Mouse (Mus musculus) thymus, adult 2 months (tissue): Measurements from ENCODE around the gene Fbxl18. TPM values are rescaled to one million over a fixed set of nuclear protein-coding genes. Genes with fewer than 3 reads are reported as not detected.
A peak's percentile ranks its signal among the peaks of the same experiment; 100 is the strongest.

Source experiments
- DNase-seq: peaks from one replicate; pipeline ENCODE4 v3.0.0; 2021
- H3K27ac ChIP-seq: fragments of 200-500 bp; 2 replicates; pipeline ENCODE4 v1.5.1; 2012; ENCODE audit warnings: low read length, control low read depth; ENCODE audit not compliant: control insufficient read depth, insufficient read depth
- H3K27me3 ChIP-seq: fragments of 200-500 bp; 2 replicates; pipeline ENCODE4 v1.6.1; 2012; ENCODE audit warnings: mild to moderate bottlenecking, low read length, moderate library complexity, mixed read lengths; ENCODE audit not compliant: control insufficient read depth, insufficient read depth
- H3K36me3 ChIP-seq: fragments of 200-500 bp; 2 replicates; pipeline ENCODE4 v1.6.1; 2012; ENCODE audit warnings: mild to moderate bottlenecking, low read length, moderate library complexity; ENCODE audit not compliant: control insufficient read depth, insufficient read depth
- H3K4me1 ChIP-seq: fragments of 200-500 bp; replicated peaks from 2 replicates; pipeline ENCODE4 v1.6.1; 2012; ENCODE audit warnings: low read length; ENCODE audit not compliant: control insufficient read depth, insufficient read depth
- H3K4me3 ChIP-seq: fragments of 200-500 bp; 2 replicates; pipeline ENCODE4 v1.5.1; 2012; ENCODE audit warnings: mild to moderate bottlenecking, low read length, control low read depth, moderate library complexity; ENCODE audit not compliant: control insufficient read depth, insufficient read depth
- CTCF ChIP-seq: fragments of 200-500 bp; IDR thresholded peaks from 2 replicates; pipeline ENCODE4 v1.5.1; 2012; ENCODE audit warnings: mild to moderate bottlenecking, control low read depth, low read length, moderate library complexity, borderline replicate concordance; ENCODE audit not compliant: control insufficient read depth, poor library complexity, insufficient read depth; ENCODE audit errors: extremely low read depth
- POLR2A ChIP-seq: fragments of 200-500 bp; IDR thresholded peaks from 2 replicates; pipeline ENCODE4 v1.6.1; 2012; ENCODE audit warnings: mild to moderate bottlenecking, low read length, control low read depth, moderate library complexity; ENCODE audit not compliant: control insufficient read depth, poor library complexity, insufficient read depth; ENCODE audit errors: extremely low read depth
- WGBS: fragments of 180-500 bp; shearing (Covaris S2); methylation state at CpG from one replicate; pipeline ENCODE4 v1.1.7; 2018; 5-methylcytosine and 5-hydroxymethylcytosine counted together
- polyA plus RNA-seq: library from polyadenylated mRNA; depleted of rRNA; stranded (reverse); fragments of >200 nt; gene quantifications from 2 replicates; pipeline ENCODE4 v1.2.3, GENCODE M21; 2012

Fbxl18 gene
- polyA plus RNA-seq, 1 experiment, result 25.8 TPM

GRCm38 (mm10) chr5:142932084-142932685 is 37.0 kb upstream of the Fbxl18 start:
- H3K4me3 ChIP-seq, result peak overlapping the region; percentile 29
- DNase-seq, result peak; percentile 83
- peak; percentile 71; the same call in 1 of the 2 replicates for TF ChIP-seq CTCF
- TF ChIP-seq POLR2A, result no peak
- no peaks in the 10 kb centered on the region for H3K36me3 ChIP-seq
- peaks cover 38% of the 10 kb centered on the region for H3K4me1 ChIP-seq
- H3K27ac ChIP-seq, result peak overlapping the region; percentile 39; the same call in 1 of the 2 replicates
- WGBS, result 3% methylated on average over 9 of the region's 9 CpGs
- H3K27me3 ChIP-seq, result no peaks in the 10 kb centered on the region

GRCm38 (mm10) chr5:142931241-142931745 is 36.1 kb upstream of the Fbxl18 start:
- 88% methylated on average over 9 of the region's 9 CpGs for WGBS
- Histone ChIP-seq H3K27me3 (no peaks in the 10 kb centered on the region), H3K36me3 (no peaks in the 10 kb centered on the region), H3K4me3 (no peak overlapping the region), H3K4me1 (peaks cover 46% of the 10 kb centered on the region), H3K27ac (no peak overlapping the region)
- DNase-seq, result no peak
- TF ChIP-seq CTCF (no peak), POLR2A (no peak)

GRCm38 (mm10) chr5:142929400-142929752 is 34.2 kb upstream of the Fbxl18 start:
- Histone ChIP-seq H3K27me3 (no peaks in the 10 kb centered on the region), H3K4me3 (peak overlapping the region; percentile 61), H3K36me3 (no peaks in the 10 kb centered on the region), H3K4me1 (peaks cover 51% of the 10 kb centered on the region), H3K27ac (peak overlapping the region; percentile 87)
- WGBS, result 9% methylated on average over 4 of the region's 4 CpGs
- DNase-seq, result no peak
- TF ChIP-seq POLR2A, result no peak
- TF ChIP-seq CTCF, result no peak

- no peaks in the 10 kb centered on the region for H3K27me3 ChIP-seq
- peak overlapping the region; percentile 87 for H3K27ac ChIP-seq
- peaks cover 51% of the 10 kb centered on the region for H3K4me1 ChIP-seq
- no peaks in the 10 kb centered on the region for H3K36me3 ChIP-seq
- TF ChIP-seq POLR2A, result peak; percentile 57; the same call in 1 of the 2 replicates
- no peak for TF ChIP-seq CTCF
- 2% methylated on average over 35 of the region's 35 CpGs for WGBS
- peak overlapping the region; percentile 61 for H3K4me3 ChIP-seq
- DNase-seq, result peak; percentile 80
These were observed 33.7 kb upstream of the Fbxl18 start for GRCm38 (mm10) chr5:142928749-142929399.

GRCm38 (mm10) chr5:142927341-142927930 is 32.2 kb upstream of the Fbxl18 start:
- H3K4me3 ChIP-seq, result no peak overlapping the region
- WGBS, result 98% methylated on average over 12 of the region's 12 CpGs
- H3K27me3 ChIP-seq, result no peaks in the 10 kb centered on the region
- TF ChIP-seq CTCF, result no peak
- no peak for TF ChIP-seq POLR2A
- H3K4me1 ChIP-seq, result peaks cover 46% of the 10 kb centered on the region
- no peak for DNase-seq
- peak overlapping the region; percentile 63 for H3K27ac ChIP-seq
- no peaks in the 10 kb centered on the region for H3K36me3 ChIP-seq

GRCm38 (mm10) chr5:142926940-142927228 is 31.7 kb upstream of the Fbxl18 start:
- DNase-seq, result peak; percentile 21
- Histone ChIP-seq H3K27ac (peak overlapping the region; percentile 63), H3K36me3 (no peaks in the 10 kb centered on the region), H3K4me1 (peaks cover 41% of the 10 kb centered on the region), H3K4me3 (no peak overlapping the region), H3K27me3 (no peaks in the 10 kb centered on the region)
- TF ChIP-seq CTCF (no peak), POLR2A (no peak)
- WGBS, result 48% methylated on average over 3 of the region's 3 CpGs
